Mouse (Mus musculus) hindbrain, embryonic 10.5 days (tissue): Measurements from ENCODE around the gene Nudt8. TPM values are rescaled to one million over a fixed set of nuclear protein-coding genes. Genes with fewer than 3 reads are reported as not detected.
"Not testable (repeated sequence)": the region's sequence is repeated elsewhere in the genome, so short reads cannot be mapped to it uniquely, and the experiment has no call there.

Experiments used
- DNase-seq: peaks from one replicate; pipeline ENCODE4 v3.0.0-alpha.2; 2017; ENCODE audit warnings: low spot score
- H3K27ac ChIP-seq: fragments of 300-500 bp; sonication (generic); 2 replicates; pipeline ENCODE4 v1.5.1; 2016; ENCODE audit warnings: mild to moderate bottlenecking, moderate library complexity
- H3K27me3 ChIP-seq: fragments of 300-500 bp; sonication (generic); 2 replicates; pipeline ENCODE4 v1.6.1; 2016; ENCODE audit warnings: mild to moderate bottlenecking; ENCODE audit not compliant: poor library complexity, insufficient read depth, severe bottlenecking
- H3K36me3 ChIP-seq: fragments of 300-500 bp; sonication (generic); 2 replicates; pipeline ENCODE4 v1.6.1; 2016; ENCODE audit warnings: mild to moderate bottlenecking, moderate library complexity
- H3K4me1 ChIP-seq: fragments of 300-500 bp; sonication (generic); replicated peaks from 2 replicates; pipeline ENCODE4 v1.6.1; 2016; ENCODE audit warnings: mild to moderate bottlenecking
- H3K4me3 ChIP-seq: fragments of 300-500 bp; sonication (generic); 2 replicates; pipeline ENCODE4 v1.5.1; 2016; ENCODE audit warnings: mild to moderate bottlenecking, moderate library complexity
- H3K9me3 ChIP-seq: fragments of 300-500 bp; sonication (generic); 2 replicates; pipeline ENCODE4 v1.6.1; 2016; ENCODE audit warnings: mild to moderate bottlenecking, moderate library complexity
- WGBS: fragments of 180-500 bp; shearing (Covaris S2); methylation state at CpG from one replicate; pipeline ENCODE4 v1.1.7; 2016; 5-methylcytosine and 5-hydroxymethylcytosine counted together
- polyA plus RNA-seq: library from polyadenylated mRNA; unstranded; fragments of >200 nt; fragmentation: Nextera tagmentation; extraction: Ambion mirVana; gene quantifications from 2 replicates; pipeline ENCODE4 v1.2.1, GENCODE M21; 2016

Gene Nudt8
- polyA plus RNA-seq, 1 experiment from 2014 or later: 20.1 TPM

GRCm38 (mm10) chr19:3966330-3967075 is 33.9 kb upstream of the Nudt8 start:
- peaks cover 12% of the 10 kb centered on the region for H3K4me1 ChIP-seq
- H3K27me3 ChIP-seq: no peaks in the 10 kb centered on the region
- H3K4me3 ChIP-seq: no peak overlapping the region
- H3K36me3 ChIP-seq: no peaks in the 10 kb centered on the region
- H3K9me3 ChIP-seq: no peaks in the 10 kb centered on the region
- 74% methylated on average over 11 of the region's 11 CpGs for WGBS
- no peak overlapping the region for H3K27ac ChIP-seq
- DNase-seq: no peak

- 70% methylated on average over 3 of the region's 3 CpGs for WGBS
- H3K9me3 ChIP-seq: no peaks in the 10 kb centered on the region
- H3K4me1 ChIP-seq: peaks cover 14% of the 10 kb centered on the region
- no peaks in the 10 kb centered on the region for H3K27me3 ChIP-seq
- no peak overlapping the region for H3K4me3 ChIP-seq
- no peak for DNase-seq
- H3K27ac ChIP-seq: no peak overlapping the region
- H3K36me3 ChIP-seq: no peaks in the 10 kb centered on the region
Measured at GRCm38 (mm10) chr19:3967258-3967657, 33.1 kb upstream of the Nudt8 start.

GRCm38 (mm10) chr19:3972229-3972628 is 28.2 kb upstream of the Nudt8 start, which contains the start of gene Aldh3b2:
Aldh3b2 (plus strand) TSS chr19:3972328.
- Histone ChIP-seq H3K4me3 (no peak within 1 kb of the TSS), H3K27ac (no peak within 1 kb of the TSS), H3K36me3 (no peaks in the 10 kb centered on the region), H3K4me1 (peaks cover 20% of the 10 kb centered on the region), H3K27me3 (no peaks in the 10 kb centered on the region), H3K9me3 (no peaks in the 10 kb centered on the region)
- 43% methylated on average over 9 of the region's 9 CpGs for WGBS
- DNase-seq: no peak

GRCm38 (mm10) chr19:3974608-3975007 is 25.8 kb upstream of the Nudt8 start:
- not testable (repeated sequence) for H3K9me3 ChIP-seq, H3K4me3 ChIP-seq, H3K27me3 ChIP-seq, DNase-seq, H3K27ac ChIP-seq, H3K36me3 ChIP-seq
- 91% methylated on average over 6 of the region's 6 CpGs for WGBS
- H3K4me1 ChIP-seq: peaks cover 16% of the 10 kb centered on the region

GRCm38 (mm10) chr19:3975866-3976265 is 24.5 kb upstream of the Nudt8 start:
- Histone ChIP-seq H3K27ac (no peak overlapping the region), H3K9me3 (no peaks in the 10 kb centered on the region), H3K36me3 (no peaks in the 10 kb centered on the region), H3K4me1 (peaks cover 27% of the 10 kb centered on the region), H3K4me3 (no peak overlapping the region), H3K27me3 (no peaks in the 10 kb centered on the region)
- WGBS: 75% methylated on average over 2 of the region's 2 CpGs
- no peak for DNase-seq

- Histone ChIP-seq H3K4me1 (peaks cover 50% of the 10 kb centered on the region), H3K9me3 (no peaks in the 10 kb centered on the region), H3K4me3 (no peak overlapping the region), H3K36me3 (no peaks in the 10 kb centered on the region), H3K27ac (peak overlapping the region; percentile 74), H3K27me3 (no peaks in the 10 kb centered on the region)
- peak; percentile 79 for DNase-seq
- 25% methylated on average over 4 of the region's 4 CpGs for WGBS
Measured at GRCm38 (mm10) chr19:3980309-3980708, 20.1 kb upstream of the Nudt8 start.

GRCm38 (mm10) chr19:3980917-3981316 is 19.5 kb upstream of the Nudt8 start:
- no peaks in the 10 kb centered on the region for H3K27me3 ChIP-seq
- no peaks in the 10 kb centered on the region for H3K9me3 ChIP-seq
- no peak overlapping the region for H3K4me3 ChIP-seq
- H3K4me1 ChIP-seq: peaks cover 56% of the 10 kb centered on the region
- no peak for DNase-seq
- no peak overlapping the region; the same call in 1 of the 2 replicates for H3K27ac ChIP-seq
- no peaks in the 10 kb centered on the region for H3K36me3 ChIP-seq
- 80% methylated on average over 9 of the region's 9 CpGs for WGBS

- Histone ChIP-seq H3K27ac (peak overlapping the region; percentile 86), H3K9me3 (peaks cover 2% of the 10 kb centered on the region), H3K36me3 (no peaks in the 10 kb centered on the region), H3K4me1 (peaks cover 64% of the 10 kb centered on the region), H3K4me3 (0 out of 2 replicates have a peak overlapping the region, but pooled peaks have one; percentile 9), H3K27me3 (no peaks in the 10 kb centered on the region)
- WGBS: 23% methylated on average over 9 of the region's 9 CpGs
- peak; percentile 44 for DNase-seq
Measured at GRCm38 (mm10) chr19:3983527-3984200, 16.7 kb upstream of the Nudt8 start.

GRCm38 (mm10) chr19:3985261-3985681 is 15.1 kb upstream of the Nudt8 start:
- Histone ChIP-seq H3K36me3 (no peaks in the 10 kb centered on the region), H3K27me3 (no peaks in the 10 kb centered on the region), H3K4me1 (peaks cover 56% of the 10 kb centered on the region), H3K9me3 (peaks cover 5% of the 10 kb centered on the region), H3K27ac (peak overlapping the region; percentile 86), H3K4me3 (no peak overlapping the region; the same call in 1 of the 2 replicates)
- DNase-seq: peak; percentile 70
- WGBS: 16% methylated on average over 8 of the region's 8 CpGs

GRCm38 (mm10) chr19:3986334-3986733 is 14.0 kb upstream of the Nudt8 start, which contains the start of gene Acy3:
Acy3 (plus strand) TSS chr19:3986570.
- Histone ChIP-seq H3K9me3 (peaks cover 5% of the 10 kb centered on the region), H3K27me3 (no peaks in the 10 kb centered on the region), H3K36me3 (no peaks in the 10 kb centered on the region), H3K4me3 (no peak within 1 kb of the TSS), H3K4me1 (peaks cover 58% of the 10 kb centered on the region), H3K27ac (peak within 1 kb of the TSS; percentile 86)
- 22% methylated on average over 8 of the region's 8 CpGs for WGBS
- peak; percentile 44 for DNase-seq

- DNase-seq: no peak
- H3K27ac ChIP-seq: no peak overlapping the region; the same call in 1 of the 2 replicates
- 0 out of 2 replicates have a peak, but pooled peaks cover 4% of the 10 kb centered on the region for H3K27me3 ChIP-seq
Measured at GRCm38 (mm10) chr19:3988066-3988465, 12.3 kb upstream of the Nudt8 start.

GRCm38 (mm10) chr19:3988750-3989149 is 11.6 kb upstream of the Nudt8 start:
- peaks cover 5% of the 10 kb centered on the region for H3K9me3 ChIP-seq
- no peaks in the 10 kb centered on the region for H3K36me3 ChIP-seq
- no peak overlapping the region for H3K4me3 ChIP-seq
- 0 out of 2 replicates have a peak, but pooled peaks cover 4% of the 10 kb centered on the region for H3K27me3 ChIP-seq
- 76% methylated on average over 4 of the region's 4 CpGs for WGBS
- H3K4me1 ChIP-seq: peaks cover 60% of the 10 kb centered on the region
- no peak overlapping the region for H3K27ac ChIP-seq
- no peak for DNase-seq

More at GRCm38 (mm10) chr19:3988066-3988465, 12.3 kb upstream of the Nudt8 start:
- no peak overlapping the region for H3K4me3 ChIP-seq
- H3K4me1 ChIP-seq: peaks cover 66% of the 10 kb centered on the region
- peaks cover 5% of the 10 kb centered on the region for H3K9me3 ChIP-seq
- 90% methylated on average over 14 of the region's 14 CpGs for WGBS
- H3K36me3 ChIP-seq: no peaks in the 10 kb centered on the region

- DNase-seq: no peak
- peaks cover 5% of the 10 kb centered on the region for H3K9me3 ChIP-seq
- H3K27me3 ChIP-seq: 0 out of 2 replicates have a peak, but pooled peaks cover 4% of the 10 kb centered on the region
- peak overlapping the region; percentile 51; the same call in 1 of the 2 replicates for H3K27ac ChIP-seq
- no peak overlapping the region for H3K4me3 ChIP-seq
- H3K36me3 ChIP-seq: no peaks in the 10 kb centered on the region
- WGBS: 52% methylated on average over 6 of the region's 6 CpGs
- peaks cover 41% of the 10 kb centered on the region for H3K4me1 ChIP-seq
Measured at GRCm38 (mm10) chr19:3990804-3991203, 9.6 kb upstream of the Nudt8 start.
